Mouse (Mus musculus): ENCODE measurements around the gene Olfr813. TPM values are rescaled to one million over a fixed set of nuclear protein-coding genes. Genes with fewer than 3 reads are reported as not detected.
"Not testable (repeated sequence)": the region's sequence is repeated elsewhere in the genome, so short reads cannot be mapped to it uniquely, and the experiment has no call there.

The Olfr813 gene
- not detected in 2 replicates for polyA plus RNA-seq (2015; fragmentation: Nextera tagmentation; extraction: Ambion mirVana)

GRCm38 (mm10) chr10:129855067-129855466 lies at the start of gene Olfr813:
Olfr813 (plus strand) TSS chr10:129855367.
- no peak within 1 kb of the TSS for H3K4me3 ChIP-seq
- H3K9ac ChIP-seq = no peak within 1 kb of the TSS
- no peaks in the 10 kb centered on the region for H3K36me3 ChIP-seq (replicated peaks)
- no peak within 1 kb of the TSS for H3K27ac ChIP-seq
- no peak within 1 kb of the TSS for H3K4me2 ChIP-seq
- no peaks in the 10 kb centered on the region for H3K9me3 ChIP-seq
- ATAC-seq (replicated peaks) = no peak
- H3K27me3 ChIP-seq (replicated peaks) = no peaks in the 10 kb centered on the region
- no peaks in the 10 kb centered on the region for H3K4me1 ChIP-seq

GRCm38 (mm10) chr10:129845994-129846393 lies 9.2 kb upstream of the Olfr813 start, which contains the start of gene Olfr812:
Olfr812 (minus strand) TSS chr10:129846094.
- Histone ChIP-seq H3K9me3 (no peaks in the 10 kb centered on the region), H3K36me3 (replicated peaks) (no peaks in the 10 kb centered on the region), H3K27ac (no peak within 1 kb of the TSS), H3K27me3 (replicated peaks) (no peaks in the 10 kb centered on the region), H3K4me2 (no peak within 1 kb of the TSS), H3K4me3 (no peak within 1 kb of the TSS), H3K4me1 (no peaks in the 10 kb centered on the region), H3K9ac (no peak within 1 kb of the TSS)
- WGBS = 74% methylated on average over 1 of the region's 1 CpGs
- ATAC-seq (replicated peaks) = no peak

- Histone ChIP-seq H3K27me3 (replicated peaks) (no peaks in the 10 kb centered on the region), H3K36me3 (replicated peaks) (no peaks in the 10 kb centered on the region), H3K9me3 (no peaks in the 10 kb centered on the region), H3K4me2 (no peak overlapping the region), H3K9ac (no peak overlapping the region), H3K27ac (no peak overlapping the region), H3K4me1 (no peaks in the 10 kb centered on the region), H3K4me3 (no peak overlapping the region)
- ATAC-seq (replicated peaks) = no peak
- WGBS = 28% methylated on average over 1 of the region's 1 CpGs
Measured at GRCm38 (mm10) chr10:129847343-129847742, 7.8 kb upstream of the Olfr813 start.

- not testable (repeated sequence) for H3K9ac ChIP-seq; ATAC-seq (replicated peaks); H3K27ac ChIP-seq; H3K27me3 ChIP-seq (replicated peaks); H3K4me2 ChIP-seq; H3K4me1 ChIP-seq; H3K4me3 ChIP-seq; H3K36me3 ChIP-seq (replicated peaks); H3K9me3 ChIP-seq
- WGBS = 42% methylated on average over 1 of the region's 1 CpGs
Measured at GRCm38 (mm10) chr10:129879751-129880150, 24.6 kb downstream of the Olfr813 start, which contains the start of gene Olfr814. Olfr814 (minus strand) TSS chr10:129879851.

GRCm38 (mm10) chr10:129885496-129885895 lies 30.3 kb downstream of the Olfr813 start:
- H3K9ac ChIP-seq; H3K27ac ChIP-seq; H3K36me3 ChIP-seq (replicated peaks); ATAC-seq (replicated peaks); H3K27me3 ChIP-seq (replicated peaks); H3K4me1 ChIP-seq; H3K4me2 ChIP-seq; H3K9me3 ChIP-seq; H3K4me3 ChIP-seq: not testable (repeated sequence)
- 88% methylated on average over 6 of the region's 6 CpGs for WGBS

- Histone ChIP-seq H3K9me3 (no peaks in the 10 kb centered on the region), H3K4me3 (no peak overlapping the region), H3K4me2 (no peak overlapping the region), H3K4me1 (no peaks in the 10 kb centered on the region), H3K27me3 (replicated peaks) (no peaks in the 10 kb centered on the region), H3K36me3 (replicated peaks) (no peaks in the 10 kb centered on the region), H3K9ac (no peak overlapping the region), H3K27ac (no peak overlapping the region)
- 95% methylated on average over 7 of the region's 7 CpGs for WGBS
- ATAC-seq (replicated peaks) = no peak
Measured at GRCm38 (mm10) chr10:129885934-129886333, 30.8 kb downstream of the Olfr813 start.

GRCm38 (mm10) chr10:129905767-129906166 lies 50.6 kb downstream of the Olfr813 start, which contains the start of gene Olfr815:
Olfr815 (minus strand) TSS chr10:129905867.
- not testable (repeated sequence) for H3K9ac ChIP-seq; H3K27me3 ChIP-seq (replicated peaks); H3K9me3 ChIP-seq; ATAC-seq (replicated peaks); H3K36me3 ChIP-seq (replicated peaks); H3K27ac ChIP-seq; H3K4me1 ChIP-seq; H3K4me3 ChIP-seq; H3K4me2 ChIP-seq
- 33% methylated on average over 1 of the region's 1 CpGs for WGBS

Other genes starting within 250 kb of the Olfr813 start
- not detected in 2 replicates for gene Olfr796, start 242.8 kb upstream of the Olfr813 start, polyA plus RNA-seq (2015; fragmentation: Nextera tagmentation; extraction: Ambion mirVana)
- not detected in 2 replicates for gene Olfr798, start 227.4 kb upstream of the Olfr813 start, polyA plus RNA-seq (2015; fragmentation: Nextera tagmentation; extraction: Ambion mirVana)
- not detected in 2 replicates for gene Olfr799, start 217.9 kb upstream of the Olfr813 start, polyA plus RNA-seq (2015; fragmentation: Nextera tagmentation; extraction: Ambion mirVana)
- not detected in 2 replicates for gene Olfr800, start 197.7 kb upstream of the Olfr813 start, polyA plus RNA-seq (2015; fragmentation: Nextera tagmentation; extraction: Ambion mirVana)
- gene Olfr801, start 181.5 kb upstream of the Olfr813 start, polyA plus RNA-seq (2015; fragmentation: Nextera tagmentation; extraction: Ambion mirVana) = not detected in 2 replicates
- 0.06 TPM in 2 replicates for gene Olfr802, start 167.2 kb upstream of the Olfr813 start, polyA plus RNA-seq (2015; fragmentation: Nextera tagmentation; extraction: Ambion mirVana)
- gene Olfr803, start 161.1 kb upstream of the Olfr813 start, polyA plus RNA-seq (2015; fragmentation: Nextera tagmentation; extraction: Ambion mirVana) = not detected in 2 replicates
- gene Olfr804, start 152.2 kb upstream of the Olfr813 start, polyA plus RNA-seq (2015; fragmentation: Nextera tagmentation; extraction: Ambion mirVana) = not detected in 2 replicates
- gene Olfr805, start 126.0 kb upstream of the Olfr813 start, polyA plus RNA-seq (2015; fragmentation: Nextera tagmentation; extraction: Ambion mirVana) = not detected in 2 replicates
- not detected in 2 replicates for gene Olfr806, start 113.4 kb upstream of the Olfr813 start, polyA plus RNA-seq (2015; fragmentation: Nextera tagmentation; extraction: Ambion mirVana)
- gene Olfr807, start 97.6 kb upstream of the Olfr813 start, polyA plus RNA-seq (2015; fragmentation: Nextera tagmentation; extraction: Ambion mirVana) = not detected in 2 replicates
- gene Olfr808, start 89.9 kb upstream of the Olfr813 start, polyA plus RNA-seq (2015; fragmentation: Nextera tagmentation; extraction: Ambion mirVana) = not detected in 2 replicates
- not detected in 2 replicates for gene Olfr809, start 80.7 kb upstream of the Olfr813 start, polyA plus RNA-seq (2015; fragmentation: Nextera tagmentation; extraction: Ambion mirVana)
- not detected in 2 replicates for gene Olfr810, start 60.5 kb upstream of the Olfr813 start, polyA plus RNA-seq (2015; fragmentation: Nextera tagmentation; extraction: Ambion mirVana)
- gene Olfr811, start 51.0 kb upstream of the Olfr813 start, polyA plus RNA-seq (2015; fragmentation: Nextera tagmentation; extraction: Ambion mirVana) = not detected in 2 replicates
- not detected in 2 replicates for gene Olfr812, start 9.3 kb upstream of the Olfr813 start, polyA plus RNA-seq (2015; fragmentation: Nextera tagmentation; extraction: Ambion mirVana)
- gene Olfr814, start 24.5 kb downstream of the Olfr813 start, polyA plus RNA-seq (2015; fragmentation: Nextera tagmentation; extraction: Ambion mirVana) = not detected in 2 replicates
- not detected in 2 replicates for gene Olfr815, start 50.5 kb downstream of the Olfr813 start, polyA plus RNA-seq (2015; fragmentation: Nextera tagmentation; extraction: Ambion mirVana)
- not detected in 2 replicates for gene Olfr816, start 60.2 kb downstream of the Olfr813 start, polyA plus RNA-seq (2015; fragmentation: Nextera tagmentation; extraction: Ambion mirVana)
- gene Olfr818, start 93.7 kb downstream of the Olfr813 start, polyA plus RNA-seq (2015; fragmentation: Nextera tagmentation; extraction: Ambion mirVana) = not detected in 2 replicates
- gene Olfr819, start 111.9 kb downstream of the Olfr813 start, polyA plus RNA-seq (2015; fragmentation: Nextera tagmentation; extraction: Ambion mirVana) = not detected in 2 replicates
- not detected in 2 replicates for gene Olfr247, start 120.8 kb downstream of the Olfr813 start, polyA plus RNA-seq (2015; fragmentation: Nextera tagmentation; extraction: Ambion mirVana)
- not detected in 2 replicates for gene Gm10310, start 129.7 kb downstream of the Olfr813 start, polyA plus RNA-seq (2015; fragmentation: Nextera tagmentation; extraction: Ambion mirVana)
- not detected in 2 replicates for gene Olfr820, start 157.3 kb downstream of the Olfr813 start, polyA plus RNA-seq (2015; fragmentation: Nextera tagmentation; extraction: Ambion mirVana)
- not detected in 2 replicates for gene Olfr821, start 175.0 kb downstream of the Olfr813 start, polyA plus RNA-seq (2015; fragmentation: Nextera tagmentation; extraction: Ambion mirVana)
- not detected in 2 replicates for gene Olfr822, start 215.8 kb downstream of the Olfr813 start, polyA plus RNA-seq (2015; fragmentation: Nextera tagmentation; extraction: Ambion mirVana)